24 mouse cellular contexts compared by ENCODE assay signal in genomic region chr13:73442431-73442830, GRCm38 (mm10). TPM values are rescaled to one million over a fixed set of nuclear protein-coding genes. Genes with fewer than 3 reads are reported as not detected.
DNase-seq lines count a peak whose midpoint lies in the region; ATAC-seq and TF ChIP-seq lines count a peak whose summit lies in the region.
"Had no signal": no experiment of that assay in that cellular context is flagged by ENCODE, and none has a peak within 500 bp of the region (broad histone marks: within the 10 kb centered on the region; RNA-seq: fewer than 3 reads in every experiment).

No protein-coding gene starts in this region.

- whole genome bisulfite sequencing in heart, adult 2 months = 59% methylated on average over 5 of the region's 5 CpGs
- 75% methylated on average over 5 of the region's 5 CpGs for WGBS in heart, embryonic 10.5 days
- 58% methylated on average over 5 of the region's 5 CpGs for WGBS in lung, postnatal 0 days

- no peak for TF ChIP-seq POLR2A in heart, adult 2 months (IDR thresholded peaks at IDR 0.05; ENCODE audit: insufficient read depth, low read depth, low read length)

- H3K4me3 ChIP-seq in heart, adult 2 months = no peak overlapping the region
- no peak overlapping the region for H3K4me3 ChIP-seq in heart, embryonic 10.5 days
- H3K4me3 ChIP-seq in lung, postnatal 0 days (ENCODE audit: low read depth, low read length) = no peak overlapping the region
- H3K4me3 ChIP-seq: embryonic facial prominence, embryonic 12.5 days; heart, embryonic 13.5 days; limb, embryonic 13.5 days; lung, embryonic 15.5 days; midbrain, embryonic 10.5 days; myocyte; neural tube, embryonic 13.5 days had no signal

- H3K4me1 ChIP-seq in heart, adult 2 months (ENCODE audit: control insufficient read depth, insufficient read depth, low read length) = peaks cover 15% of the 10 kb centered on the region
- H3K4me1 ChIP-seq in heart, embryonic 10.5 days = peaks cover 9% of the 10 kb centered on the region; the same call in 1 of the 2 replicates
- H3K4me1 ChIP-seq in lung, postnatal 0 days (ENCODE audit: insufficient read depth, low read depth, low read length) = peaks cover 27% of the 10 kb centered on the region
- H3K4me1 ChIP-seq: embryonic facial prominence, embryonic 12.5 days had no signal

- H3K9me3 ChIP-seq in heart, embryonic 10.5 days = no peaks in the 10 kb centered on the region
- H3K9me3 ChIP-seq in lung, postnatal 0 days (ENCODE audit: low read length) = no peaks in the 10 kb centered on the region
- H3K9me3 ChIP-seq: embryonic facial prominence, embryonic 12.5 days; heart, embryonic 13.5 days; limb, embryonic 13.5 days; lung, embryonic 15.5 days; midbrain, embryonic 10.5 days; neural tube, embryonic 13.5 days had no signal

- no peak overlapping the region for H3K4me2 ChIP-seq in lung, postnatal 0 days (replicated peaks; ENCODE audit: low read depth, low read length)
- H3K4me2 ChIP-seq: embryonic facial prominence, embryonic 12.5 days; heart, embryonic 13.5 days; hindbrain, embryonic 14.5 days; limb, embryonic 13.5 days; lung, embryonic 15.5 days; neural tube, embryonic 13.5 days had no signal

- no peaks in the 10 kb centered on the region for H3K36me3 ChIP-seq in heart, adult 2 months (ENCODE audit: control insufficient read depth, insufficient read depth, low read length)
- no peaks in the 10 kb centered on the region for H3K36me3 ChIP-seq in heart, embryonic 10.5 days
- H3K36me3 ChIP-seq in lung, postnatal 0 days (ENCODE audit: insufficient read depth, low read length) = no peaks in the 10 kb centered on the region
- H3K36me3 ChIP-seq: embryonic facial prominence, embryonic 12.5 days; heart, embryonic 13.5 days; limb, embryonic 13.5 days; lung, embryonic 15.5 days; midbrain, embryonic 10.5 days; neural tube, embryonic 13.5 days had no signal

- TF ChIP-seq EP300 in heart, adult 2 months (IDR thresholded peaks at IDR 0.05; ENCODE audit: insufficient read depth, low read depth, low read length) = 0 out of 2 replicates have a peak, but pooled peaks have one; percentile 31
- TF ChIP-seq EP300 in lung, postnatal 0 days (IDR thresholded peaks at IDR 0.05) = no peak

- no peak for ATAC-seq in lung, postnatal 0 days
- ATAC-seq: CD4-positive, CD25-positive, alpha-beta regulatory T cell, adult 4 months; forebrain, postnatal 0 days; inflammation-experienced regulatory T-cells, adult 6 months; midbrain, embryonic 16.5 days had no signal

- H3K27ac ChIP-seq in heart, adult 2 months = peak overlapping the region; percentile 83
- no peak overlapping the region for H3K27ac ChIP-seq in heart, embryonic 10.5 days
- peak overlapping the region; percentile 62; the same call in 1 of the 2 replicates for H3K27ac ChIP-seq in lung, postnatal 0 days (ENCODE audit: low read length)
- H3K27ac ChIP-seq: embryonic facial prominence, embryonic 12.5 days; heart, embryonic 13.5 days; hindbrain, embryonic 14.5 days; limb, embryonic 13.5 days; midbrain, embryonic 10.5 days; neural tube, embryonic 13.5 days had no signal

- intact Hi-C loops in heart, adult 2 months (cut with DNase I) = no loop called here

- H3K27me3 ChIP-seq in heart, adult 2 months (ENCODE audit: control insufficient read depth, insufficient read depth, low read length) = no peaks in the 10 kb centered on the region
- H3K27me3 ChIP-seq in heart, embryonic 10.5 days (ENCODE audit: insufficient read depth, poor library complexity, severe bottlenecking) = no peaks in the 10 kb centered on the region
- no peaks in the 10 kb centered on the region for H3K27me3 ChIP-seq in lung, postnatal 0 days (replicated peaks; ENCODE audit: insufficient read depth, low read length)
- H3K27me3 ChIP-seq: embryonic facial prominence, embryonic 12.5 days; heart, embryonic 13.5 days; limb, embryonic 13.5 days; lung, embryonic 15.5 days; neural tube, embryonic 13.5 days had no signal

- no peak overlapping the region for H3K9ac ChIP-seq in heart, adult 2 months (ENCODE audit: low read depth, low read length)
- H3K9ac ChIP-seq in lung, postnatal 0 days (replicated peaks; ENCODE audit: low read depth) = no peak overlapping the region
- H3K9ac ChIP-seq: embryonic facial prominence, embryonic 12.5 days; forebrain, postnatal 0 days; heart, embryonic 13.5 days; hindbrain, embryonic 14.5 days; limb, embryonic 13.5 days; lung, embryonic 15.5 days; neural tube, embryonic 13.5 days had no signal

- no peaks in the 10 kb centered on the region for H3K79me2 ChIP-seq in heart, adult 2 months (replicated peaks; ENCODE audit: control insufficient read depth, insufficient read depth, low read length)

- TF ChIP-seq CTCF in heart, adult 2 months (IDR thresholded peaks at IDR 0.05) = no peak
- no peak for TF ChIP-seq CTCF in lung, postnatal 0 days (IDR thresholded peaks at IDR 0.05)

- peak in 1 of 2 experiments; percentile 35 for DNase-seq in heart, adult 2 months
- no peak for DNase-seq in heart, embryonic 10.5 days (ENCODE audit: low spot score)
- peak; percentile 46 for DNase-seq in kidney, adult 9 months
- no peak for DNase-seq in kidney, postnatal 4 days
- DNase-seq in lung, postnatal 0 days (ENCODE audit: low spot score) = no peak
- DNase-seq in lung, adult 18-20 months = no peak
- DNase-seq in ovary, postnatal 14 days (ENCODE audit: low spot score) = no peak
- DNase-seq: cerebellum, adult 18-20 months; cerebellum, postnatal 25 days; forebrain, postnatal 0 days; gastrocnemius, postnatal 25 days; layer of hippocampus, adult 9-11 months; thymus, postnatal 14 days had no signal

RNA-seq across cellular contexts. Expression of gene Lpcat1, which starts 24.6 kb away (rescaled TPM):
- total RNA-seq in heart, adult 2 months (2021) = 10 to 100 TPM in 1 of 2 experiments, 1 to 10 TPM in 1; 7.5 to 13.1 TPM
- 11.1 and 17.1 TPM in 2 replicates for polyA plus RNA-seq in heart, adult 2 months (2012; rRNA removed)
- 31.9 and 39.6 TPM in 2 replicates for polyA plus RNA-seq in heart, embryonic 10.5 days (2016; fragmentation: Nextera tagmentation; extraction: Ambion mirVana)
- 368 and 414 TPM in 2 replicates for polyA plus RNA-seq in lung, postnatal 0 days (2015; fragmentation: Nextera tagmentation; extraction: Ambion mirVana)
